Mouse (Mus musculus) intestine, embryonic 16.5 days (tissue): ENCODE data around the gene Tcf3. TPM values are rescaled to one million over a fixed set of nuclear protein-coding genes. Genes with fewer than 3 reads are reported as not detected.

Experiments used
- ATAC-seq: fragments of 200-750 bp; cut with Nextera tagmentation; 2 replicates; pipeline ENCODE4 v1.8.0; 2017; ENCODE audit warnings: moderate TSS enrichment, moderate library complexity
- H3K27ac ChIP-seq: fragments of 300-500 bp; sonication (generic); 2 replicates; pipeline ENCODE4 v1.5.1; 2014; ENCODE audit warnings: mild to moderate bottlenecking, low read length
- H3K27me3 ChIP-seq: fragments of 300-500 bp; sonication (generic); replicated peaks from 2 replicates; pipeline ENCODE4 v1.6.1; 2014; ENCODE audit warnings: low read length, control low read depth, mixed read lengths; ENCODE audit not compliant: control insufficient read depth, insufficient read depth
- H3K36me3 ChIP-seq: fragments of 300-500 bp; sonication (generic); 2 replicates; pipeline ENCODE4 v1.6.1; 2014; ENCODE audit warnings: low read length, control low read depth; ENCODE audit not compliant: control insufficient read depth, insufficient read depth
- H3K4me1 ChIP-seq: fragments of 300-500 bp; sonication (generic); 2 replicates; pipeline ENCODE4 v1.6.1; 2014; ENCODE audit warnings: low read length, control low read depth, mixed read lengths; ENCODE audit not compliant: control insufficient read depth, insufficient read depth
- H3K4me2 ChIP-seq: fragments of 300-500 bp; sonication (generic); 2 replicates; pipeline ENCODE4 v1.6.1; 2014; ENCODE audit warnings: low read depth, low read length, control low read depth
- H3K4me3 ChIP-seq: fragments of 300-500 bp; sonication (generic); 2 replicates; pipeline ENCODE4 v1.5.1; 2014; ENCODE audit warnings: mild to moderate bottlenecking, low read length
- H3K9ac ChIP-seq: fragments of 300-500 bp; sonication (generic); 2 replicates; pipeline ENCODE4 v1.6.1; 2014; ENCODE audit warnings: low read depth, low read length
- H3K9me3 ChIP-seq: fragments of 300-500 bp; sonication (generic); 2 replicates; pipeline ENCODE4 v1.6.1; 2016; ENCODE audit warnings: low read length, control low read depth; ENCODE audit not compliant: control insufficient read depth
- WGBS: fragments of 180-500 bp; shearing (Covaris S2); extraction: QIAGEN DNeasy Blood & Tissue Kit; methylation state at CpG from one replicate; pipeline ENCODE4 v1.1.7; 2014; 5-methylcytosine and 5-hydroxymethylcytosine counted together
- polyA plus RNA-seq: library from polyadenylated mRNA; unstranded; fragments of >200 nt; fragmentation: Nextera tagmentation; extraction: Ambion mirVana; gene quantifications from 2 replicates; pipeline ENCODE4 v1.2.1, GENCODE M21; 2015

Tcf3 gene
- polyA plus RNA-seq, 1 experiment from 2014 or later, result 62.9 TPM

DNA sequence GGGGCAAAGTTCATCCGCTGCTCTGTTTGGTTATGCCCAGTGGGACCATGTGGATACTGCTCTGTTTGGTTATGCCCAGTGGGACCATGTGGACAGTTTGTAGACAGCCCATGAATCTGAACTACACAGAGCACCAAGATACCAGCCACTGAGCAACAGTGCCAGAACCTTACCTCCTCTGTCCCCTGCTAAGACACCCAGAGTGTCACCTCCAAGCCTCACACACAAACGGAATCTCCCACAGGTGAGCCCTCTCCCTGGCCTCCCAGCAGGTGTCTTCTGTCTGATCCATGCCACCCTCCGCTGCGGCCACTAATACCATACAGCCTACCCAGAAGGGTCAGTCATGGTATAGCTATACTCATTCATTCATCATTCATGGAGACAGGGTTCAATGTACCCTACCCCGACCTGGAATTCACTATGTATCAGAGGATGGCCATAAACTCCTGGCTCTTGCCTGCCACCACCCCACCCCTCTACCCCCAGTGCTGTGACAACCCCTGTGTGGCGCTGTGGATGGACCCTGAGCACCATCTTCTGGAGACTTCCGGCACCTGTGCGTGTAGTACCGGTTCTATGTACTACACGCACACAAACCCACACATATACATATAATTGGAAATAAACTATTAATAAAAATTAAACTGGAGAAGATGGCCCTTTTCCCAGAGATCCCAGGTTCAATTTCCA, 27.8 kb downstream of the Tcf3 start:
- no peak overlapping the region for H3K27ac ChIP-seq
- WGBS, result 52% methylated on average over 10 of the region's 10 CpGs
- peaks cover 22% of the 10 kb centered on the region for H3K4me1 ChIP-seq
- peak overlapping the region; percentile 93 for H3K9ac ChIP-seq
- H3K27me3 ChIP-seq, result no peaks in the 10 kb centered on the region
- peak overlapping the region; percentile 61 for H3K4me2 ChIP-seq
- H3K4me3 ChIP-seq, result peak overlapping the region; percentile 95
- 0 out of 2 replicates have a peak, but pooled peaks cover 2% of the 10 kb centered on the region for H3K9me3 ChIP-seq
- H3K36me3 ChIP-seq, result peaks cover 22% of the 10 kb centered on the region
- ATAC-seq, result no peak

DNA sequence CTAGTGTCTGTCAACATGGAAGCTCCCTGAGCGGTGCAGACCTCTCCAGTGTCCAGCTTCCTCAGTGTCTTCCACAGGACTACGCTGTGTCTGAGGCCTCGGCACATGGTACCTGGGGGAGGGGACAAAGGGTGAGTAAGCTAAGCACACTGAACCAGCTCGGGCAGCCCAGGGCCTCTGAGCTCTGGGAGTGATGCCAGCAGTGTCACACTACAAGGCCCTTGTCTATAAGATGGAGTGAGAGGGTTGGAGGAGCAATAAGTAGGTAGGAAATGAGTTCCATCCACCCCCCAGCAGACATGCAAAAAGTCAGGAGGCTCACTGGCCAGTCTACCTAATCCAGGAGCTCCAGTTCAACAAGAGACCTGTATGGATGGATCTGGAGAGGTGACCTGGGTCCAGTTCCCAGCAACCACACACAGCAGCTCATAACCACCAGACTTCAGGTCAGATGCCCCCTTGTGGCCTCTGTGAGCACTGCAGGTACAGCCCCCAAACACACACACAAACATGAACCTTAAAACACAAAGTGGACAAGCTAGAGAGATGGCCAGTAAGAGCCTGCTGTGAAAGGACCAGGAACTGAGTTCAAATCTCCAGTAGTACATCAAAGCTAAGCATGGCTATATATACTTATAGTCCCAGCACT, 30.3 kb downstream of the Tcf3 start:
- Histone ChIP-seq H3K4me1 (peaks cover 29% of the 10 kb centered on the region), H3K4me2 (no peak overlapping the region), H3K27ac (no peak overlapping the region), H3K36me3 (peaks cover 18% of the 10 kb centered on the region), H3K9me3 (0 out of 2 replicates have a peak, but pooled peaks cover 2% of the 10 kb centered on the region), H3K27me3 (no peaks in the 10 kb centered on the region), H3K9ac (no peak overlapping the region), H3K4me3 (no peak overlapping the region)
- ATAC-seq, result no peak
- WGBS, result 92% methylated on average over 4 of the region's 4 CpGs

DNA sequence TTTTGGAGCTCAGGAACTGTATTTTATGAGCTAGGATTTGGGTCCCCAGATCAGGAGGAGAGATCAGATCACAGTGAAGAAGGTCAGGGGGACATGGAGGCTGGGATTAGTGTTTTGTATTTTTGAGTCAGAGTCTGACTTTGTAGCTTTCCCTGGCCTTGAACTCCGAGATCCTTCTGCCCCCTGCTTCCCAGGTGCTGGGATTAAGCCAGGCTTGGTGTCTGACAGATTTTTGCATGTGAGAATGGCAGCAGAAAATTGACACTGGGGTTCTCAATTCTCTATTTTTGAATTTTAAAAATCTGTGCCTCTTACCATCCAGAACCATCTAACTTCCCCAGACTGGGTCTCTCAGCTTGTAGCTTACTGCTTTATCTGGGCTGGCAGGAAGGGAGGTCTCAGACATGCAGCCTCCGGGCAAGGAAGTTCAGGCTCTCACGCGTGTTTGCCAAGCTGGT, 32.7 kb downstream of the Tcf3 start:
- H3K9me3 ChIP-seq, result 0 out of 2 replicates have a peak, but pooled peaks cover 2% of the 10 kb centered on the region
- peak overlapping the region; percentile 74 for H3K9ac ChIP-seq
- H3K4me2 ChIP-seq, result peak overlapping the region; percentile 72
- H3K36me3 ChIP-seq, result peaks cover 18% of the 10 kb centered on the region
- 67% methylated on average over 4 of the region's 4 CpGs for whole genome bisulfite sequencing
- peak overlapping the region; percentile 93 for H3K27ac ChIP-seq
- H3K4me1 ChIP-seq, result peaks cover 31% of the 10 kb centered on the region
- ATAC-seq, result no peak
- H3K27me3 ChIP-seq, result no peaks in the 10 kb centered on the region
- peak overlapping the region; percentile 80; the same call in 1 of the 2 replicates for H3K4me3 ChIP-seq

DNA sequence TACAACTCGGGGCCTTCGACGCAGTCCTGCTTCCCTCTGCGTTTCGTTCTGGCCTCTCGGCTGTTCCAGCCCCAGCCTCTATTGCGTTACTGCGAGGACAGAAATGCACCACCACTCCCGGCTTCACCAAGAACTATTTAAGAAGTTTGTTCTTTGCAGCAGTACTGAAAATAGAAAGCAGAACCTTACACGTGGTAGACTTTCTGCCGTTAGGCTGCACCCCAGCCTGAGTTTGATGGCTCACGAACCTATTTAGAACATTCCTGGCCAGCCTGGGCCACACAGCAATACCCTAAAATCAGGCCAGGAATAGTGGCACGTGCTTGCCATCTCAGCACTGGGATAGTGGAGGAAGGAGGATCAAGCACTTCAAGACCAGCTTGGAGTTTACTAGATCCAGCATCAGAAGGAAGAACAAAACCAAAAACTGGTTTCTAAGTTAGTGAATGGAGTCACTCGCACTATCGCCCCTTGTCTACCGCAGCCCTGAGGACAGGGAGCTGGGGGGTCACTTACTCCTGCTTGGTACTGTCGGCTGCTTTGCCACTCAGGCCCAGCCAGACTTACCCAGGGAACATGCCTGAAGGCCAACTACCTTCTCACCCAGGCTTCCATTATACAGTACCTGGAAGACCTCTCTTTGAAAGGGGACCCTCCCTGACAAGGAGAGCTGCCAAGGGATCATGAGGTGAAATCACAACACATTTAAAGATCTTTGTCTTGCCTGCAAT, 33.3 kb downstream of the Tcf3 start:
- Histone ChIP-seq H3K4me1 (peaks cover 25% of the 10 kb centered on the region), H3K36me3 (peaks cover 23% of the 10 kb centered on the region), H3K4me3 (peak overlapping the region; percentile 80), H3K9ac (peak overlapping the region; percentile 74), H3K27me3 (no peaks in the 10 kb centered on the region), H3K4me2 (peak overlapping the region; percentile 72), H3K9me3 (0 out of 2 replicates have a peak, but pooled peaks cover 2% of the 10 kb centered on the region), H3K27ac (peak overlapping the region; percentile 93)
- ATAC-seq, result no peak
- WGBS, result 11% methylated on average over 17 of the region's 17 CpGs

DNA sequence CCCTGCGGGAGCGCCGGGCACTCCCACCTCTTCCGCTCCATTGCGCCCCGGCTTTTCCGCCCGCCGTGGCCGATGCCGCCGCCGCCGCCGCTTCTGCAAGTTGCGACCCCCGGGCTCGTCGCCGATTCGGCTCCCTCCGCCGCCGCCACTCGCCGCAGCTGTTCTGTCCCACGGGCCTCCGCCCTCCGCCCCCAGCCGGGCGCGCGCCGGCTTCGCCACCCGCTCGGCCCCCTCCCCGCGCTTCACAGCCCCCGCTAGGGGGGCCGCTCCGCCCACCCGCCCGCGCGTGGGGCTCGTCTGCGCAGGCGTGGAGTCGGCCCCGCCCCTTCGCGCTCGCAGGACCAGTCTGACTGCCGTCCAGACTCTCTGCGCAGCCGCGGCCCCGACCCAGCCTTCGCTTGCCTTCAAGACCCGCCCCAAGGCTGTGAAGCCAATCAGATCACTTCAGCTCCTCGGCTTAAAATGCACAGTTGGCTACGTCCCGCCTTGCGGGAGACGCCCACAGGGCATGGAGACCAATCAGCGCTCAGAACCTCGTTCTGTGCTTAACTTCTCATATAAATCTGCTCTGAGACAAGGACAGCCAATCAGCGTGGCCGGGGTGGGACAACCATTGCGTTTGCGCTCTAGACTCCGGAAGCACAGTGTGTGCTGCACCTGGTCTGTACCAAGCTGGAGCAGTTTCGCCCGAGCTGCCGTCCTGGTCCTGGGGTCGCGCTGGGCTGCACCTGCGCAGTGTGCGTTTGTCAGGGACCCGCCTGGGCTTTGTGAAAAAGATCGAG, 34.1 kb downstream of the Tcf3 start, which contains the start of gene Mbd3:
TSS of gene Mbd3 (minus strand) at position 360 of the 782 bp plus-strand sequence.
- H3K4me1 ChIP-seq, result peaks cover 21% of the 10 kb centered on the region
- WGBS, result under 1% methylated on average over 75 of the region's 82 CpGs
- no peaks in the 10 kb centered on the region for H3K27me3 ChIP-seq
- ATAC-seq, result peak; percentile 96
- H3K27ac ChIP-seq, result peak within 1 kb of the TSS; percentile 99
- peak within 1 kb of the TSS; percentile 94 for H3K4me2 ChIP-seq
- peaks cover 30% of the 10 kb centered on the region for H3K36me3 ChIP-seq
- H3K4me3 ChIP-seq, result peak within 1 kb of the TSS; percentile 80
- 0 out of 2 replicates have a peak, but pooled peaks cover 2% of the 10 kb centered on the region for H3K9me3 ChIP-seq
- peak within 1 kb of the TSS; percentile 93 for H3K9ac ChIP-seq

DNA sequence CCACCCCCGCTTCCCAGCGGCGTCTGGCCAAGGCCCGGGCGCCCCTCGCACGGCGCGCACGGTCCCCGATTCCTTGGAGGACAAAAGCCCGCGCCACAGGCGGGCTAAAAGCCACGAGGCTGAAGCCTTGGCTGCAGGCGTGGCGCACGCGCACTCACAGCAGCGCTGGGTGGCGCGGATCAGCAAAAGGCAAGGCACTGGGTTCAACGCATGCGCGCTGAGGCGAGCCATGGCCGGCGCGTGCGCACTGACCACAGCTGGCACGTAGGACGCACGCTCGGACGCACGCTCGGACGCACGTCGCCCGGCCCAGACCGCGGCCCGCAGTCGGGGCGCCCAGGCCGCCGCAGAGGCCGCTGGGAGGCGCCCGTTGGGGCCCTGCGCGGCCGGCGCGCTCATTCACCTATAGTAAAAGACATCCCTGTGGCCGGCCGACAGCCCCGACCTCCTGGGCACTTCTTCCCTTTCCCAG, 34.7 kb downstream of the Tcf3 start:
- peak overlapping the region; percentile 93 for H3K9ac ChIP-seq
- peaks cover 32% of the 10 kb centered on the region for H3K36me3 ChIP-seq
- H3K9me3 ChIP-seq, result 0 out of 2 replicates have a peak, but pooled peaks cover 2% of the 10 kb centered on the region
- H3K27me3 ChIP-seq, result no peaks in the 10 kb centered on the region
- peak overlapping the region; percentile 94 for H3K4me2 ChIP-seq
- peak overlapping the region; percentile 80 for H3K4me3 ChIP-seq
- H3K27ac ChIP-seq, result peak overlapping the region; percentile 99
- ATAC-seq, result peak; percentile 81
- under 1% methylated on average over 49 of the region's 59 CpGs for WGBS
- H3K4me1 ChIP-seq, result peaks cover 21% of the 10 kb centered on the region

DNA sequence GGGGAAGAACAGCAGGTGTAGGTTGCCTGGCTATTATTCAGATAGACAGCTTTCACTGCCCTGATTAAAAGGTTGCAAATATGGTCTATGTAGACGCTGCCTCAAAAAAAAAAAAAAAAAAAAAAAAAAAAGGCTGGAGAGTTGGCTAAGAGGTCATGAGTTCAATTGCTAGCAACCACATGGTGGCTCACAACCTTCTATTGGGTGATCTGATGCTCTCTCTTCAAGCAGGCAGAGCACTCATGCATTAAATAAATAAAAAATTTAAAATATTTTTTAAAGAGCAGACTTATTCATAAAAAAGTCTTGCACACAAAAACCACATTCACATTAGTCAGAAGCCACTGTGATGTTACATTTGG, 35.3 kb downstream of the Tcf3 start:
- 0% methylated on average over 1 of the region's 1 CpGs for WGBS
- no peaks in the 10 kb centered on the region for H3K27me3 ChIP-seq
- H3K36me3 ChIP-seq, result peaks cover 31% of the 10 kb centered on the region
- H3K4me2 ChIP-seq, result peak overlapping the region; percentile 94
- peak overlapping the region; percentile 99 for H3K27ac ChIP-seq
- H3K4me3 ChIP-seq, result peak overlapping the region; percentile 80
- no peaks in the 10 kb centered on the region for H3K9me3 ChIP-seq
- peaks cover 21% of the 10 kb centered on the region for H3K4me1 ChIP-seq
- H3K9ac ChIP-seq, result peak overlapping the region; percentile 93
- ATAC-seq, result no peak

DNA sequence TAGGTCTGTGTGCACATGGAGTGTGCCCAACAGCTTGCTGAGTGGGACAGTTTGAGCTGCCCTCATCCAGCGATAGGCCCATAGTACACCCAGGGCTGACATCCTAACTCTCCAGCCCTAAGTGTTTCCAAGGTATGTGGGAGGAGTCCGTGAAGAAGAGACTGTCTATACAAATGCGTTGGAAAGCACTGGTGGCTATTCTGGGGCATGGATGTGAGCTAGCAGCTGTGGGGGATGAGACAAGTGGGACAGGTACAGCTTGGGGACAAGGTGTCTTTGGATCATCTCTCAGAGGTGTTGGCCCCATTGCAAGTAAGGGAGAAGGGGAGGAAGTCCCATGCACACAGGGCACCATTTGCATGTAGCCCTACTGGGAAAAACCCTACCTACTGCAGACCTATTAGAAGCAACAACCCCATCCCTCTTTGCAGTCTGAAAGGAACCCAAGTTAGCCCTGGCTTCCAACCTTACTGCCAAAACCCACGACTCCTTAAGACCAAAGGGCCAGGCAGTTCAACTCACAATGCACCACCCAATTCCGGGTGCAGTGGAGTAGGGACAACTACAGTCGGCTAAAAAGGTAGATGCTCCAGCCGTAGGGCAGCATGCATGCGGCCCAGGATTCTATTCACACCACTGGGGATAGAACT, 35.8 kb downstream of the Tcf3 start:
- peaks cover 30% of the 10 kb centered on the region for H3K36me3 ChIP-seq
- peak overlapping the region; percentile 93 for H3K9ac ChIP-seq
- peak overlapping the region; percentile 60 for H3K27ac ChIP-seq
- WGBS, result 37% methylated on average over 8 of the region's 8 CpGs
- ATAC-seq, result no peak
- H3K4me2 ChIP-seq, result peak overlapping the region; percentile 94
- peaks cover 23% of the 10 kb centered on the region for H3K4me1 ChIP-seq
- H3K9me3 ChIP-seq, result no peaks in the 10 kb centered on the region
- peak overlapping the region; percentile 80 for H3K4me3 ChIP-seq
- no peaks in the 10 kb centered on the region for H3K27me3 ChIP-seq
